Mouse (Mus musculus) neural tube, embryonic 13.5 days (tissue): ENCODE data around the gene Prr13. TPM values are rescaled to one million over a fixed set of nuclear protein-coding genes. Genes with fewer than 3 reads are reported as not detected.

Experiments
- ATAC-seq: fragments of 200-750 bp; cut with Nextera tagmentation; 2 replicates; pipeline ENCODE4 v1.8.0; 2017; ENCODE audit warnings: low read depth, mild to moderate bottlenecking, moderate TSS enrichment, moderate library complexity
- H3K27ac ChIP-seq: fragments of 300-500 bp; sonication (generic); replicated peaks from 2 replicates; pipeline ENCODE4 v1.5.1; 2015; ENCODE audit warnings: moderate library complexity, mild to moderate bottlenecking, inconsistent platforms
- H3K27me3 ChIP-seq: fragments of 300-500 bp; sonication (generic); 2 replicates; pipeline ENCODE4 v1.6.1; 2015; ENCODE audit warnings: mild to moderate bottlenecking, inconsistent platforms
- H3K36me3 ChIP-seq: fragments of 300-500 bp; sonication (generic); 2 replicates; pipeline ENCODE4 v1.6.1; 2015; ENCODE audit warnings: mild to moderate bottlenecking, inconsistent platforms
- H3K4me1 ChIP-seq: fragments of 300-500 bp; sonication (generic); replicated peaks from 2 replicates; pipeline ENCODE4 v1.6.1; 2015; ENCODE audit warnings: inconsistent platforms
- H3K4me2 ChIP-seq: fragments of 300-500 bp; sonication (generic); 2 replicates; pipeline ENCODE4 v1.6.1; 2015; ENCODE audit warnings: inconsistent platforms, mild to moderate bottlenecking, moderate library complexity
- H3K4me3 ChIP-seq: fragments of 300-500 bp; sonication (generic); 2 replicates; pipeline ENCODE4 v1.5.1; 2015; ENCODE audit warnings: mild to moderate bottlenecking, inconsistent platforms
- H3K9ac ChIP-seq: fragments of 300-500 bp; sonication (generic); 2 replicates; pipeline ENCODE4 v1.6.1; 2015; ENCODE audit warnings: moderate library complexity, mild to moderate bottlenecking, inconsistent platforms
- H3K9me3 ChIP-seq: fragments of 300-500 bp; sonication (generic); 2 replicates; pipeline ENCODE4 v1.6.1; 2016; ENCODE audit warnings: inconsistent platforms
- WGBS: fragments of 180-500 bp; shearing (Covaris S2); methylation state at CpG from one replicate; pipeline ENCODE4 v1.1.7; 2015; 5-methylcytosine and 5-hydroxymethylcytosine counted together
- polyA plus RNA-seq: library from polyadenylated mRNA; unstranded; fragments of >200 nt; fragmentation: Nextera tagmentation; extraction: Ambion mirVana; gene quantifications from 2 replicates; pipeline ENCODE4 v1.2.1, GENCODE M21; 2015

The Prr13 gene
- polyA plus RNA-seq, 1 experiment from 2014 or later, result 100.0 TPM

GRCm38 (mm10) chr15:102445146-102445545, 13.7 kb upstream of the Prr13 start, which contains the start of gene Amhr2:
Gene Amhr2 (plus strand): TSS chr15:102445367.
- H3K4me2 ChIP-seq, result no peak within 1 kb of the TSS
- no peaks in the 10 kb centered on the region for H3K36me3 ChIP-seq
- H3K4me3 ChIP-seq, result no peak within 1 kb of the TSS
- H3K27me3 ChIP-seq, result no peaks in the 10 kb centered on the region
- WGBS, result 72% methylated on average over 8 of the region's 8 CpGs
- no peak within 1 kb of the TSS for H3K27ac ChIP-seq
- H3K9ac ChIP-seq, result no peak within 1 kb of the TSS
- ATAC-seq, result no peak
- no peaks in the 10 kb centered on the region for H3K9me3 ChIP-seq
- no peaks in the 10 kb centered on the region for H3K4me1 ChIP-seq

- H3K4me1 ChIP-seq, result no peaks in the 10 kb centered on the region
- no peak for ATAC-seq
- H3K9ac ChIP-seq, result no peak overlapping the region
- no peaks in the 10 kb centered on the region for H3K36me3 ChIP-seq
- H3K27me3 ChIP-seq, result no peaks in the 10 kb centered on the region
- H3K9me3 ChIP-seq, result no peaks in the 10 kb centered on the region
- H3K4me2 ChIP-seq, result no peak overlapping the region
- no peak overlapping the region for H3K27ac ChIP-seq
- no peak overlapping the region for H3K4me3 ChIP-seq
- 71% methylated on average over 5 of the region's 6 CpGs for WGBS
These were observed 12.4 kb upstream of the Prr13 start for GRCm38 (mm10) chr15:102446448-102446847.

GRCm38 (mm10) chr15:102449366-102449765, 9.5 kb upstream of the Prr13 start:
- no peaks in the 10 kb centered on the region for H3K36me3 ChIP-seq
- no peaks in the 10 kb centered on the region for H3K27me3 ChIP-seq
- no peak overlapping the region for H3K4me2 ChIP-seq
- no peak overlapping the region for H3K4me3 ChIP-seq
- no peak overlapping the region for H3K27ac ChIP-seq
- ATAC-seq, result no peak
- no peaks in the 10 kb centered on the region for H3K9me3 ChIP-seq
- H3K9ac ChIP-seq, result no peak overlapping the region
- no peaks in the 10 kb centered on the region for H3K4me1 ChIP-seq
- WGBS, result 73% methylated on average over 8 of the region's 8 CpGs

- WGBS, result 39% methylated on average over 7 of the region's 7 CpGs
- Histone ChIP-seq H3K4me2 (no peak overlapping the region), H3K27ac (no peak overlapping the region), H3K4me3 (no peak overlapping the region), H3K36me3 (no peaks in the 10 kb centered on the region), H3K9me3 (no peaks in the 10 kb centered on the region), H3K27me3 (no peaks in the 10 kb centered on the region), H3K9ac (no peak overlapping the region), H3K4me1 (no peaks in the 10 kb centered on the region)
- no peak for ATAC-seq
These were observed 7.9 kb upstream of the Prr13 start for GRCm38 (mm10) chr15:102450928-102451327.

GRCm38 (mm10) chr15:102451666-102452430, 7.0 kb upstream of the Prr13 start:
- Histone ChIP-seq H3K27ac (no peak overlapping the region), H3K36me3 (no peaks in the 10 kb centered on the region), H3K9ac (no peak overlapping the region), H3K4me3 (no peak overlapping the region), H3K4me1 (no peaks in the 10 kb centered on the region), H3K4me2 (no peak overlapping the region), H3K27me3 (no peaks in the 10 kb centered on the region), H3K9me3 (no peaks in the 10 kb centered on the region)
- ATAC-seq, result no peak
- 82% methylated on average over 26 of the region's 26 CpGs for WGBS

GRCm38 (mm10) chr15:102455993-102456392, 2.8 kb upstream of the Prr13 start:
- H3K36me3 ChIP-seq, result no peaks in the 10 kb centered on the region
- no peak for ATAC-seq
- whole genome bisulfite sequencing, result 36% methylated on average over 6 of the region's 6 CpGs

GRCm38 (mm10) chr15:102458050-102458736, 635 bp upstream of the Prr13 start:
- 0 out of 2 replicates have a peak overlapping the region, but pooled peaks have one; percentile 9 for H3K27ac ChIP-seq
- H3K36me3 ChIP-seq, result peaks cover 8% of the 10 kb centered on the region; the same call in 1 of the 2 replicates
- peaks cover 26% of the 10 kb centered on the region for H3K4me1 ChIP-seq
- 73% methylated on average over 5 of the region's 5 CpGs for WGBS
- H3K4me2 ChIP-seq, result peak overlapping the region; percentile 65
- H3K9me3 ChIP-seq, result no peaks in the 10 kb centered on the region
- H3K4me3 ChIP-seq, result peak overlapping the region; percentile 46
- no peak for ATAC-seq
- peak overlapping the region; percentile 64 for H3K9ac ChIP-seq
- no peaks in the 10 kb centered on the region for H3K27me3 ChIP-seq

More at GRCm38 (mm10) chr15:102455993-102456392, 2.8 kb upstream of the Prr13 start:
- Histone ChIP-seq H3K9me3 (no peaks in the 10 kb centered on the region), H3K4me1 (peaks cover 22% of the 10 kb centered on the region), H3K4me3 (no peak overlapping the region), H3K27ac (no peak overlapping the region), H3K27me3 (no peaks in the 10 kb centered on the region), H3K9ac (no peak overlapping the region), H3K4me2 (no peak overlapping the region)

GRCm38 (mm10) chr15:102459381-102459780, 553 bp downstream of the Prr13 start:
- no peaks in the 10 kb centered on the region for H3K9me3 ChIP-seq
- peaks cover 11% of the 10 kb centered on the region; the same call in 1 of the 2 replicates for H3K36me3 ChIP-seq
- H3K27ac ChIP-seq, result no peak overlapping the region
- peaks cover 26% of the 10 kb centered on the region for H3K4me1 ChIP-seq
- no peaks in the 10 kb centered on the region for H3K27me3 ChIP-seq
- H3K9ac ChIP-seq, result peak overlapping the region; percentile 64
- WGBS, result 37% methylated on average over 6 of the region's 6 CpGs
- H3K4me2 ChIP-seq, result peak overlapping the region; percentile 65
- H3K4me3 ChIP-seq, result peak overlapping the region; percentile 46
- no peak for ATAC-seq

- WGBS, result 79% methylated on average over 5 of the region's 5 CpGs
- H3K4me1 ChIP-seq, result peaks cover 26% of the 10 kb centered on the region
- peak overlapping the region; percentile 47; the same call in 1 of the 2 replicates for H3K9ac ChIP-seq
- no peaks in the 10 kb centered on the region for H3K27me3 ChIP-seq
- H3K4me3 ChIP-seq, result peak overlapping the region; percentile 46
- no peak for ATAC-seq
- peaks cover 11% of the 10 kb centered on the region; the same call in 1 of the 2 replicates for H3K36me3 ChIP-seq
- H3K4me2 ChIP-seq, result peak overlapping the region; percentile 65
- H3K27ac ChIP-seq, result no peak overlapping the region
- H3K9me3 ChIP-seq, result no peaks in the 10 kb centered on the region
These were observed 1.0 kb downstream of the Prr13 start for GRCm38 (mm10) chr15:102459847-102460246.

- Histone ChIP-seq H3K4me1 (peaks cover 26% of the 10 kb centered on the region), H3K36me3 (peaks cover 11% of the 10 kb centered on the region; the same call in 1 of the 2 replicates), H3K27me3 (no peaks in the 10 kb centered on the region), H3K27ac (no peak overlapping the region), H3K9me3 (no peaks in the 10 kb centered on the region), H3K4me3 (no peak overlapping the region), H3K9ac (0 out of 2 replicates have a peak overlapping the region, but pooled peaks have one; percentile 41), H3K4me2 (0 out of 2 replicates have a peak overlapping the region, but pooled peaks have one; percentile 5)
- WGBS, result 79% methylated on average over 12 of the region's 12 CpGs
- ATAC-seq, result no peak
These were observed 1.6 kb downstream of the Prr13 start for GRCm38 (mm10) chr15:102460409-102460808.

GRCm38 (mm10) chr15:102460971-102461370, 2.1 kb downstream of the Prr13 start:
- 75% methylated on average over 4 of the region's 4 CpGs for WGBS
- 0 out of 2 replicates have a peak overlapping the region, but pooled peaks have one; percentile 41 for H3K9ac ChIP-seq

More at GRCm38 (mm10) chr15:102460971-102461370, 2.1 kb downstream of the Prr13 start:
- Histone ChIP-seq H3K4me2 (no peak overlapping the region), H3K27ac (no peak overlapping the region), H3K4me1 (peaks cover 26% of the 10 kb centered on the region), H3K36me3 (peaks cover 11% of the 10 kb centered on the region; the same call in 1 of the 2 replicates), H3K9me3 (no peaks in the 10 kb centered on the region), H3K27me3 (no peaks in the 10 kb centered on the region), H3K4me3 (no peak overlapping the region)
- ATAC-seq, result no peak
